Mouse (Mus musculus) right cerebral cortex, postnatal 25 days (tissue): ENCODE data around the gene Wnk2.

ENCODE experiments used
- DNase-seq: peaks from one replicate; pipeline ENCODE4 v3.0.0; 2022

Gene Wnk2

DNA sequence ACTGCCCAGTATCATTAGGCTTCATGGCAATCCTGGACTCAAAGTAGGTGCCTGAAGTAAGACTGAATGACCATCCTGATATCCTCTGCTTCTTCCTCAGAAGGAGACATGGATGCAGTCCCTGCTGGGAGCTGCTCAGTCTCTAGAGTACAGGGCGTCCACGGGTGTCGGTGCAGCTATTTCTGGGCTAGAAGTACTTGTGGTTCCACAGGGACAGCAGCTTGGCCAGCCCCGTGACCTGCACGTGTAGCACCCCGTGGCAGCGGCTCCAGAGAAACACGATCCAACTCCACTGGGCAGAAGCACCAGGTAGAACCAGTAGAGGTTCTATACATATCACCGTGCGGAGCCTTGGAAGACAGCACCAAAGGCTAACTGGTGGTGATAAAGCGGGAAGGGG is 13.3 kb downstream of the Wnk2 start:
- DNase-seq, result no peak

DNA sequence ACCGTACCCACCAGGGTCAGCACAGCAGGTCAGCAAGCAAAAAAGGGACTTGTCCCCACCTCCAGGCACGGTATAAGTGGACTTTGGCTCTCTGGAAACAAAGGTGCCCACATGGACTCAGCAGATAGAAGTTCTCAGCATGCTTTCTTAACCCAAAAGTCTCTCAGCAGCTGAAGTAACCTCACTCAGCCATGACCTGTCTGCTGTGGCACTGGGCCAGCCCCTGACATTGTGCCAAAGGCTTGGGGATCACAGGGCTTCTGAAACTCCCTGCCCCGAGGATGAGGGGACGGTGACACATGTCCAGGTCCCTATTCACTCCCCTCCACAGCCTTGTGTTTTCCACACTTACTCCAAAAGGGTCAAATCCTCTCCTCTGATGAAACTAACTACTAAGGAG is 14.7 kb downstream of the Wnk2 start:
- no peak for DNase-seq

DNA sequence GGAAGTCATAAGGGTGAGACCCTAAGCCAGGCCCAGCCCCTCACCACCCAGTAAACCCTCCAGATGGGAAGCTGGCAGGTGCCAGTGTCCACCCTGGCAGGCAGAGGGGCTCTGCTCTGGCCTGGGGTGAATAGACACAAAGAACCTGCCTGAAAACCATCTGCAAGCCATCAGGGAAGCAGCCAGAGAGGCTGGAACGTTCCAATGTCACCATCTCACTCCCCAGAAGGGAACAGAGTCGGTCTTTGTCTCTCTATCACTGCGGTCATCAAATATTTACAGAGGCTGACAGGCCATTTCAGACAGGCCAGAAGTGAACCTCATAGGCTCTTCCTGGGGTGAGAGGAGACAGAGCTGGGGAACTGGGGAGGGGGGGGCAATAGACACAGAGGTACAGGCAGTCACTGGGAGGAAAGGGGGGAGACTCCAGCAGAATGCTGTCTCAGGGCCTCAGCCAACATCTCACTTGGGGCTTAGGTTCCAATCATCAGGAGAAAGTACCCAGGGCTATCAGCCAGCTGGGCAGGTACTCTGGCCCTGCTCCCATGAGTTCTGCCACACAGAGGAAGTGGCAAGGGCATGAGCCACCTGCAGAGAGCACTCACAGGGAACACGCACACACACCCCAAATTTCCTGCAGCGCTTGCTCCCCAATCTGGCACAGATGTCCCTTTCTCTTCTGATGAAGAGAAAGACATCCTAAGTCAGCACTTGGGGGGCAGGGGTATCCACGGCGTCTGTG is 15.7 kb downstream of the Wnk2 start:
- no peak for DNase-seq

DNA sequence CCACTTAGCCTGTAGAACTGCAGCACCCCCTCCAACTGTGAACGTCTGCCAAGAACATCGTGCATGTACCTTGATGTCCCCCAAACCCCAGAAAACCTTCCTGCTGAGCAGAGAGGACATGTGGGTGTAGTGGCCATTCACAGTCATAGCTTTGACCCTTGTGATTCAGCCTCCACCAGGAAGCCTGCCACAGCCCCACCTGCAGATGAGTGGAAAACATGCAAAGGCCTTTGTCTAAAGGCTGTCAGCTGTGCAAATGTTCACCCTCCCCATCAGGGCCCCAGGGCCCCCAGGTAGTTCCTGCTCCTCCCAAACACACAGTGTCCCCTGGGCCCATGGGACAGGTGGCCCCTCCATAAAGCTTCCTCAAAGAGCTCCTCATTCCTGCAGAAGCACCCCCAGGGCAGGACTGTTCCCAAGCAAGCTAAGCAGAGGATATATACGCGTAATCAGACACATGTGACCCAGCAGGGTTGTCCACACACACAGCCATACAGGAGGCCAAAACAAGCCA is 16.4 kb downstream of the Wnk2 start:
- no peak for DNase-seq

DNA sequence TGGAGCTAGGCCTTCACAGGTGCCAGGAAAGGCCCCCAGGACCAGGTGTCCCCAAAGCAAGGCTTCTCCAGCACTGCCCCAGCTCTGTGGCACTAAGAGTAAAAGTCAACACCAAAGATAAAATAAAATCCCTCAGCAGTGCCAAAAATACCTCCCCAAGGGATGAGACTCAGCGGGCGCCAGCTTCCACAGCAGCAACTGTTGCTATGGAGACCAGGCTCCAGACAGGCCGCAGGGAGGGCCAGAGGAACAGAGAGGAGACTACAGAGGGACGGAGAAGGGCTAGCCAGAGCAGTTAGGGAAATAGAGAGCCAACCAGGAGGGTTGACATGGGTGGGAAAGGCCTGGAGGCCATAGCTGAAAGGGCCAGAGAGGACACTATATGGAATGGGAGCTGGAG is 18.0 kb downstream of the Wnk2 start:
- peak; percentile 69 for DNase-seq

DNA sequence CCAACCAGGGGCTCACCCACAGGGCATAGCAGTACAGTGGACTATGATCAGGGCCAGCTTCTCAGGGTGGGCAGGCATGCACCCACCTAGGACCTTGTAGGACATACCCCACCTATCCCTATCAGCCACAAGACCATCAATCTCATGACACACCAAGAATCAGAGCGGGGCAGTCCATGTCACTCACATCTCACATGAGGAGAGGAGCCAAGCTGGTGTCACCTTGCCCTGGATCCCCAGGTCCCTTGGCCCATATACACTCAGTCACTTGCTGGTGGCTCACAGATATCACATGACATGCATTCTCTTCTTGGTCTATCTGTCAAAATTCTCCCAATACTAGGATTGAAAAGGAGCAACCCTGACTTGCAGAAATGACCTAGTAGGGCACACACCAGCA is 18.7 kb downstream of the Wnk2 start:
- DNase-seq, result no peak

DNA sequence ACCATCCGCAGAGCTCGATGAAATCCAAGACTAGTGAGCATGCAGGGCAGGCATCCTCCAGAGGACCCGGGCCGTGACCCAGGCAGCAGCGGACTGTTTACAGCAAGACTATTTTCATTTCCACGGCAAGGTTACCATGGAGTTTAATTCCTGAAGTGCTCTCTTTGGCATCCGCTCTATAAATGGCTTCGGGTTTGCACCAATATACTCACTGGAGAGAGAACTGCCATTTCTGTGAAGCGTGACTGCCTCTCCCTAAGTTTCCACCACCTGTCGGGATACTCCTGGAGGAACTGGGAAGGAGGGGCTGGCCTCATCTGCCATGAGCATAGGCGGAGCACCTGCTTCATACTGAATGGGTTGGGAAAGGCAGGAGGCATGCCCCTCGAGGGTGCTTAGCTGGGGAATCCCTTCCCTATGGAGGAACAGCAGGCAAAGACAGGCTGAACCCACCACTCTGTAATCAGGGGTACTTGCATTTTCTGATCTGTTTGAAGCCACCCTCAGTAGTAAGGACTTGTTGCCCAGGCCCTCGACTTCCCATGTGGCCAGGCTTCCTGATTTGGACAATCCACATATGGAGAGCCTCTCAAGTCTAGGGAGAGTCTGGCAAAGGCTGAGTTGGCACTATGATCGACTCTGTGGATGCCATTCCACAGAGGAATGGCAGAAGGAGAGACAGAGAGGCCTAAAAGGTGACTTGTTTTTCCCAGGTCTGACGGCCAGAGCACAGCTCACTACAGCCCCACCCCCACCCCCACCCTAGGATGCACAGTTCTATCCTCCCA is 19.8 kb downstream of the Wnk2 start:
- peak; percentile 65 for DNase-seq

DNA sequence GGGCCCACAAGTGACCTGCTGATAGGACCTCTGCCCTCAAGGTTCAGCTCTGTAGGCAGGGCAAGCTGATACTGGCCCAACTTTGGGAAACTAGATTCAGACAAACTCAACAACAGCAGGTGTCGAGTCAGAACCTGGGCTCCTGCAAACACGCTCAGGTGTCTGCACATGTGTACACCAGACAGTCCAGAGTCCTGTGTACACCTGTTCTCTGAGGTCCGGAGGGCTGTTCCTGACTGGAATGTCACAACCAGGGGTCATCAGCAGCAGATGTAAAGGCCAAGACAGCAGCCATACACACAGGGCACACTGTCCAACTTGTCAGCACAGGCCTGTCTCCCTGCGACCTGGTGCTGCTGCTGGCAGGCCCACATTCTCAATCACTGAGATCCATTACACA is 25.7 kb downstream of the Wnk2 start:
- no peak for DNase-seq

DNA sequence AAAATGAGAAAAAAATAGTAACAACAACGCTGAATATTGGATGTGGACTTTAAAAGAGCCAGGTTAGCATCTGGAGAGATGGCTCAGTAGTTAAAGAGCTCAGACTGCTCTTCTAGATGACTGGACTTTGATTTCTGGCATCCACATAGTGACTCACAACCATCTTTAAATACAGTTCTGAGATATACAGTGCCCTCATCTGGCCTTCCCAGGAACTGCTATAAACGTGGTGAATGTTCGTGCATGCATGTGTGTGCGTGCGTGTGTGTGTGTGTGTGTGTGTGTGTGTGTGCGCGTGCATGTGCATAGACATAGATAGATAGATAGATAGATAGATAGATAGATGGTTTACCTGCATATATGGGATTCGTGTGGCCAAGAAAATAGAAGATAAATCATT is 30.3 kb downstream of the Wnk2 start:
- no peak for DNase-seq

DNA sequence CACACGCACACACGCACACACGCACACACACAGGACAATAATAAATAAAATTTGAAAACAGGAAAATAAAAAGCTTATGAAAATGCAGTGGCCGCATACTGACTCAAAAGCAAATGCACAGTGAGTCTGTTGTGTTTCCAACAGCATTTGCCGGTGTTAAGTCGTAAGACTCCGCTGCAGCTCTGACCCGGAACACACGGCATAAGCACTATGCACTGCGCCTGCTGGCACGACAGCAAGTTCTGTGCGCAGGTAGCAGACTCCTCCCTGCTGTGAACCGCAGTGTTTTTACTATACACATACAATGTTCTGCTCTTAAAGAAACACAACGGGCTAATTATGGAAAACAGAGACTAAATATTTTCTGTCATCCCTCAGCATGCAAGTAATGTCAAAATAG is 32.9 kb downstream of the Wnk2 start:
- no peak for DNase-seq

DNA sequence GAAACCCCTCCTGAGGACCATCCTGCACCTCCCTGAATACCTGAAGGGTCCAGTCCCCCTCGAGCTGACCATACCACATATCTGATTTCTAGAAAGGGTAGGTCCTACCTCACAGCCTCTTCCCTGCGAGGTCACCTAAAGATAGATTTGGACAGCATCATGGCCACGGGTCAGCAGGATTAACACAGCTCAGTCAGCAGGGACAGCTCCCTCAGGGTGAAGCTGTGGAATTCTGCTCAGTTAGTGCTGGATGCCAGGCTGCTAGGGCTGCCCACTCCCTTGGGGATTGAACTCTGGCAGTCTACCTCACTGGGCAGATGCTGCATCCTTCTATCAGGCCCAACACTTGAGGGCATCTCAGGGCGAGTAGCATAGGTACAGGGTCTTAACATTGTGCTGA is 33.7 kb downstream of the Wnk2 start:
- no peak for DNase-seq

DNA sequence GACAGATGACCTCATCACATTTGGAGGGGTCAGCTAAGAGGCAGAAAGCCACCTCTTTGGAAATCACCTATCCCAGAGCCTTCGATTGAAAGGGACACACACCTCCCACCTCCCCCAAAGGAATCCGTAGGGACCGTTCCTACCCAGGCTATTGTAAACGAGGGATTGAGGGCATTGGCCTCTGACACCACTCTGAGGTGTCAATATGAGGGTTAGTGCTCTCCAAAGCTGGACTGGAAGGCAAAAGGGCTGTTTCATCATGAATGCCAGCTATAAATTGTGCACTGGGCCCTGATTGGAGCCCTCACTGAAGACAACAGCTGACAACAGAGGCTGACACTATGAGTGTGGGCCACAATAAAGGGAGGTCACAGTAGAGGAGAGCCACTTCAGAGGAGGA is 34.5 kb downstream of the Wnk2 start:
- no peak for DNase-seq

DNA sequence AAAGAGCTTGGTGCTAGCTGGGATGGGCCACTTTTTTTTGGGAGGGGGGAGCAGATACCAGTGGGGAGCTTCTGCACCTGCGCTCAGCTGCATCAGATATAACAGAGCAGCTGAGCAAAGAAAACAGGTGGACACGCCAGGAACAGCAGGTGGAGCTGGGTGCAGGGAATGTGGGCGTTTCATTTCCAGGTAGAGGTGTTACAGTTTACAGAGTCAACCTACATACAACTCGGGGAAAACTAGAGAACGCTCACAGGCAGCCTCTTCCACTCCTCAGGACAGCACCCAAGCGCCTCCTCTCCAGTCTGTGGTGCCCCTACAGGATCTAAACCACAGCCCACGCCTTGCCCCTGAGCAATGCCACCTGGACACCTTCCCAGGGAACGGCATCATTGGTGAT is 35.2 kb downstream of the Wnk2 start:
- no peak for DNase-seq

DNA sequence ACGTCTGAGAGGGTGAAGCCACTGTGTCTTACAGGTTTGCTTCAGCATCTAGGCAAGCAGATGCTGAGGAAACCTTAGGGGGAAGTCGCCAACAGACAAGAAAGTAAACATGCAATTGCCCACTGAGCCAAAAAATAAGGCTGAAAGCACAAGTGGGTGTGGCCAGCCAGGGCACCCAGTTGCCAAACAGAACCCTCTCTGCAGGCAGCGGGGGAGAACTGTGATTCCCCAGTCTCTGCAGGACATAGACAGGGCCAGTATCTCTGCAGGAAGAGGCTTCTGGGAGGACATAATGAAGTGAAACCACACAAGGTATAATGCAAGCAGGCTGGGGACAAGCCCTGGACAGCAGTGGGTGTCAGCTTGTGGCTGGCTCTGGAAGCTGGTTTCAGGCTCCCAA is 38.1 kb downstream of the Wnk2 start:
- DNase-seq, result no peak

DNA sequence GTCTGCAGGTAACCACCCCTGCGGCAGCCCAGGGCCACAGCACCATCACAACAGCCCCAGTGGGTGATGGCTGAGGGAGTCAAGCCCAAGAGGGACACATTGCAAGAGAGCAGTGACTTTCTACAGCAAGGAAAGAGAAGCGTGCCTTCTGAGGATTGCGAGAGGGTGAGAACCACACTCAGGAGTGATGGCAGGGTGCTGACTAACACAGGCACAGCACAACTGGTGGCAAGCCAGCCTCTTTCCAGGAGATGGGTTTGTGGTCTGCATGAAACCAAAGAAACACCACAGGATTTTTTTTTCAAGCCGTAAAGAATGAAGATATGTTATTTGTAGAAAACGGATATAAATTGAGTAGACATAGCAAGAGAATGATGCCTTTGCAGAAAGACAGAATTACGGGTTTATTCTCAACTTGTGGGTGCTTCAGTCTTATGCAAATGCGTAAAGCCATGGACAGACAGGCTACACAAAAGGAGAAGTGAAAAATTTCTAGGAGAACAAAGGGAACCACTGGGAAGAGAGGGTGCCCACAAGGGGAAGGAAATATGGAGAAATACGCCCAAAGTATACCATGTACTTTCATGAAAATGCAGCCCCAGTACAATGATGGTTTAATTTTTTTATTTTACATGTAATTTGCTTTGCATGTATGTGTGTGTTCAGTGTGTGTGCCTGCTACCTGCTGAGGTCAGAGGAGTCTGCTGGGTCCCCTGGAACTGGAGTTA is 39.5 kb downstream of the Wnk2 start:
- DNase-seq, result no peak

DNA sequence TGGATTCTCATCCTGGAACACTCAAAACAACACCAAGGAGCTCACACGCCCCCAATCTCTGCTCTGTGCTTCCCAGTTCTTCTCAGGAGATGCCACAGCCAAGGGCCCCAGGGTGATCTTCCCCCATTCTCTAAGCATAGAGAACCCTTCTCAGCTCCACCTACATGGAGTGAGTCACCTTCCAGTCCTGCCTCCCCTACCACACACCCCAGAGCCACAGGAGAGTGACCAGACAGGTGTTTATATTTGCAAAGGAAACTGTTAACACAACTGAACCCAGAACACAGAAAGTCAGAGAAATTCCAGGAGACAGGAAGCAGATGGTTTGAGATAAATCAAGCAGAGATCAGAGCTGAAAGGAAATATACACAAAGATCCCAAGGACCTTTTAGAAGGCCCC is 43.9 kb downstream of the Wnk2 start:
- DNase-seq, result no peak

DNA sequence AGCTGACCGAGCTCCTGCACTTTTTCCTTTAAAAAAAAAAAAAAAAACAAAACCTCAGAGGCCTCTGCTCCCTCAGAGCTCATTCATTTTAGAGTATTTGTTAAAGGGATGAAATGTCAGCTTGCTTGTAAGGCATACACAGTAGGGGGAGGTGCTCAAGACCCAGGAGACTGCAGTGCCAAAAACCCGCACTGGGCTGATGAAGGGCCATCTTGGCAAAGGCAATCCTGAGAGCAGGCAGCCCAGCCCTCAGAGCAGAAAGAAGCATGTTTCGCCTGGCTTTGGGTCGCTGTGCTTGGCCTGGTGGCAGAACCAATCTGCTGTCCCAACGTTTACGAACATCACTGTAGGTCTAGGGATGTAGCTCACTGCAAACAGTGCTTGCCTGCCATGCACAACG is 44.6 kb downstream of the Wnk2 start:
- DNase-seq, result no peak

DNA sequence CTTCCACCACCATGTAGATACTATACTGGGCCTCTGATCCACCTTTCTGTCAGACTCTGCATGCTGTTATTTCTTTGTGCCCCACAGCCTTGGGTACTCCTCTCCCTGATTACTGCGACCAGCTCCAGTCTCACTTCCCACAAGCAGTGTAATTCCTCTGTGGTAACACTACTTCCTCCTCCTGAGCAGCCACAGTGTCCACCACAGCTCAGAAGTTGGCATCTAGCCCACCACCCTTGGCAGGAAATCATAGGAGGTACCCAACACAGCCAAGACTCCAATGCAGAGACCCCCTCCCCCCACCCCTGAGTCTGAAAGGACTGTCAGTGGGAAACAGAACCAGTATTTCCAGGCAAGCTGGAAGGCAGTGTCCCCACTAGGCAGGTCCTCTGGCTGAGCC is 47.4 kb downstream of the Wnk2 start:
- DNase-seq, result peak; percentile 54

DNA sequence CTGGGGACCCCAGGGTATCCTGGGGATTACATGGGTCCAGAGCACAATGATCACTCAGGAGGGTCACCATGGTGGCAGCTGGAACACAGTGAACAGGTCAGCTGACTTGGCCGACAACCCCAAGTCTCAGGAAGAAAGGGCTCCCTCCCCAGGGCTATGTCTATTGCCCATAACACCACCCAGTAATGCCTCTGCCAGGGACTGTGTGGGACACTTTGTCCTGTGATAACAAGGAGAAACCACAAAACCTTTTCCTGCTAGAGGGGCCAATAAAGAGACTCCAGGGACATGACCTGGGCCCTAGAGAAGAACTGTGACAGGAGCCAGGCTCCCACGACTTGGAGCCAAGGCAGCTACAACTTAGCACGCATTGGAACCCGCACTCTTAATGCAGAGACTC is 51.0 kb downstream of the Wnk2 start:
- no peak for DNase-seq

DNA sequence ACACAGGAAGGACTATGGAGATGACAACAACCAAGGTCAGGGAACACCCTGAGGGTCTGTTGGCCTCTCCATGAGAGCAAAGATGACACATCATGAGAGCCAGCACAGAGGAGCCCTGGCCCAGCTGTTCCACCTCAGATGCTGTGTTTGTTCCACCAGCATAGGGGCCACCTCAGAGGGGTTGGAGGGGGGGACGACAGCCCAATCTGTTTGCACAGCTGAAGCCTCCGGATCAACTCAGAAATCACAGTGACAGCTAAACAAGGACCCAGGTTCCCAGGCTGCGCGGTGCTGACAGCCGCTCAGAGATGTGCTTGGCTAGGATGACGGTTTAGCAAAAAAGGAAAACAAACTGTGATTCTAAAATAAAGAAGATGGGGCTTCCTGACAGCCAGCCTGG is 53.1 kb downstream of the Wnk2 start:
- no peak for DNase-seq

DNA sequence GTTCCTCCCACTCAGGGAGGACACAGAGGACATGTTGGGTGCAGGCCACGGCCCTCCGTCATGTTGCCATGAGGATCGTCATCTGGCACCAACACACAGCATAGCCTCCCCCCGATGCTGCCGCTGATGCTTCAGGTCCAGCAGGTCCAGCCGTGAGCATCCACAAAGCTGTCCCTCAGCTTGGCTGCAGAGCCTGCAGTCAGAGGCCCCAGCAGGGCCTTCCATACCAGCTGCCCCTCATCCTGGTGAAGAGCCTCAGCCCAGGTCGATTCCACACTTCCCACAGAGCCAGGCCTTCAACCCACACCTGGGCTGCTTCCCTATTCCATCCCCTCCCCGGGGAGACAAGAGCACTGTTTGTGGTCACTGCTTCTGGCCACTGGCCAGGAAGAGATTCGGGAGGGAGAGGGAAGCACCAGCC is 54.3 kb downstream of the Wnk2 start:
- no peak for DNase-seq

DNA sequence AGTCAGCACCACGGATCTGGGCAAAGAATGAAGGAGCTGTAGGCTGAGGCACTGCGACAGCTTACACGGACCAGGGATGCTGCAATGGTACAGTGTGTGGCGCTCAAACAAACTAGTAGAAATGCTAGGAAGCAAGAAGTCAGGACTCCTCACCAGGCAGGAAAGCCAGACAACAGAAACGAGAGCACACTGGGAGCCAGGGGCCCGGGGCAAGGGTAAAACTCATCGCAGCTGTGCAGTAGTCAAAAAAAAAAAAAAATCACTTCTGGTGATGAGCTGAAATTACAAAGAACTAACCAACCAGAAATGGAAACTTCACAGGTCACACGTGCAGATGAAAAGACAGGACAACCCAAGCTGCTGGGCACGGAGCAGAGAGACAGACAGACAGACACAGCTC is 55.2 kb downstream of the Wnk2 start:
- no peak for DNase-seq

DNA sequence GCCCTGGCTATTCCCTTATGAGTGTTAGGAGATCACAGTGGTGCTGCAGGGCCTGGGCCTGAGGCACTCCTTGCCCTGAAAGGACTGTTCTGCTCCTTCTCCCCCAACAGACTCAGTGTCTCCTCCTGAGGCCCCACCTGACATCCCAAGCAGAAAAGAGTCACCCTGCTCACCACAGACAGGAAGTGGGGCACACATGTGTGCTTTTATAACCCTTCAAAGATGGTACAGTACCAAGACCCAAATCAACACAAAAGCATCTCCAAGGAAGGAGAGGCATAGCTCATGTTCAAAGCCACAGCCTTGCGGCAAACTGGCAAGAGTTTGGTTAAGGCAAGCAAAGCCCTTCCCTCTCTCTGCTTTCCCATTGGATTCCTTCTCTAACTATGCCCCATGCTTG is 57.6 kb downstream of the Wnk2 start:
- no peak for DNase-seq

DNA sequence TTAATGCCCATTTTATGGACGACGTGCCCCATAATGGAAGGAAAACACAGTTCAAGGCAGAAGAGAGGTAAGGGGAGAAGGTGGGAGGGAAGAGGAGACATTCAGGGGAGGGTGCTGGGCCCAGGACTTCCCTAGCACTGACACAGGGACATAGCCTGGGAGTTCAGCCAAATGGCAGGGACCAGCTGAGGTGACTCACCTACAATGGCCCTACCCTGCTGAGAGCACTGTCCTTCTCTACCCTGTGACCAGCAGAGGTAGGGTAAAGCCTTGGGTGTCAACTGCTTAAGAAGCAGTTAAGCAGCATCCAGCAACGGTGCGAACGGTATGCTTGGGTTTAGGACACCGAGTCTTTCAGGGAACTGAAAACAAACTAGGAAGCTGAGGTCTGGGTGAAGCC is 58.9 kb downstream of the Wnk2 start:
- no peak for DNase-seq
